Mouse (Mus musculus) neutrophil, adult 59 days (primary cell): ENCODE data around the gene Tfrc. TPM values are rescaled to one million over a fixed set of nuclear protein-coding genes. Genes with fewer than 3 reads are reported as not detected.

Experiments
- total RNA-seq, 2 experiments: library from RNA; stranded (reverse); gene quantifications; 1 replicate in 1 of 2; 2 replicates in 1 of 2; pipeline ENCODE4 v1.2.4; 2023

Tfrc gene
- 10 to 100 TPM; 33.8 to 49.6 TPM for total RNA-seq

DNA sequence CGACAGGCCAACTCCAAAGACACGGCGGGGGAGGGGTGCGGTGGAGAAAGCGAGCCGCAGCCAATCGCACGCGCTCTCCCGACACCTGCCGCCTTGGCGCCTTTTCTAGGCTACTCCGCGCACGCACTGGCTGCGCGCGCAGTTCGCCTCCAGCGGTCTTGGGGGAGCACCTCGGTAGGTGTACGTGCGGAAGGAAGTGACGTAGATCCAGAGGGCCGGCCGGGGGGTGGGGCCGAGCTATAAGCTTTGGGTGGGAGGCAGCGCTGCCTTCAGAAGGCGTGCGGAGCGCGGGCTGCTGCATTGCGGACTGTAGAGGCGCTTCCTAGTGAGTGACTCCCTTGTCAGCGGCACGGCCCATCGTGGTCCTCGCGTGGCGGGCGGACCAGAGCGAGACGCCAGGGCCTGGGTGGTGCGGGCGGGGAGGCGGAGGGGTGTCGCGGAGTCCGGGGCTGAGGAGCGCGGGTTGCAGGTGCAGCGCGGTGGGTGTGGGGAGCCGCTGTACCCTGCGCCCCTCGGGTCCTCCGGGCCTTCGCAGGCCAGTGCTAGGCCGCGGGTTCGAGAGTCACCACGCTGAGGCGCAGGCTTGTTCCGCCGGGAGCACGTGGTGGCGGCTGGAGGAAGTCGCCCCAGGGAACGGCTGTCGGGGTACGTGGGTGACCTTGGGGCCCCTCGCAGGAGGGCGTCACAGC is at the start of gene Tfrc:
TSS of gene Tfrc (plus strand) at position 209 of the 689 bp plus-strand sequence.

DNA sequence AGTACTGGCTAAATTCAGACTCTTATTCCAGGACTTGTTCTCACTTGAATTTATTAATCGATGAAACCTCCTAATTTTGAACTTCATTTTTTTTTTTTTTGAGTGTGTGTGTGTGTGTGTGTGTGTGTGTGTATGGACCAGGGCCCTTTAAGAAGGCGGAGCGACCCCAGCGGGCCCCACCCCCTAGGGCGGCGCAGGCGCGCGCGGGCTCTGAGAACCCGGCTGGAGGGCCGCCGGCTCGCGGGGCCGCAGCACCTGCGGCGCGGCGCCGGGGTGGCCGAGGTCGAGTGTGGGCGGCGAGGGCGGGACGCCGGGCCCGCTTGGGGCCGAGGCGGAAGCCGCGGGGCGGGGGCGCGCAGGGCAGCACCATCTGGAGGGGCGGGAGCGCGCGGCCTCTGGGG is 34.9 kb downstream of the Tfrc start, which contains the start of gene Tnk2:
TSS of gene Tnk2 (plus strand) at position 214 of the 401 bp plus-strand sequence.

Other genes starting within 250 kb of the Tfrc start
- gene Tm4sf19, start 208.4 kb upstream of the Tfrc start, total RNA-seq = not detected
- gene Tctex1d2, start 189.2 kb upstream of the Tfrc start, total RNA-seq = 10 to 100 TPM; 14.4 to 16.4 TPM
- 100 to 1,000 TPM; 106 to 112 TPM for gene Pcyt1a, start 178.0 kb upstream of the Tfrc start, total RNA-seq
- not detected for gene Slc51a, start 121.0 kb upstream of the Tfrc start, total RNA-seq
- not detected for gene Zdhhc19, start 112.7 kb upstream of the Tfrc start, total RNA-seq
- gene Tnk2, start 35.0 kb downstream of the Tfrc start, total RNA-seq = 10 to 100 TPM; 18.6 to 27.6 TPM
- gene Muc4, start 127.0 kb downstream of the Tfrc start, total RNA-seq = not detected
- gene Muc20, start 188.5 kb downstream of the Tfrc start, total RNA-seq = under 1 TPM; 0.15 to 0.16 TPM
- not detected for gene Smbd1, start 201.6 kb downstream of the Tfrc start, total RNA-seq